Mouse (Mus musculus): ENCODE measurements around the gene Rtn4rl1. TPM values are rescaled to one million over a fixed set of nuclear protein-coding genes. Genes with fewer than 3 reads are reported as not detected.

Rtn4rl1 gene
- polyA plus RNA-seq, 1 experiment from 2014 or later: 18.7 TPM

GRCm38 (mm10) chr11:75299786-75300185 lies 106.2 kb downstream of the Rtn4rl1 start:
- POLR2A ChIA-PET: no interaction called here
- in situ Hi-C loops (cut with MboI; ENCODE audit: low pct_unique_long_range_greater_than_20kb): loop anchor here (10.0 kb wide), 1 partner anchor 315 kb away; no protein-coding TSS in a partner anchor
- DNase-seq (ENCODE audit: low read depth, low spot score): no peak

GRCm38 (mm10) chr11:75300954-75301353 lies 107.4 kb downstream of the Rtn4rl1 start:
- no peak for TF ChIP-seq CTCF (IDR thresholded peaks at IDR 0.05)
- no peak for ATAC-seq
- H3K27me3 ChIP-seq: no peaks in the 10 kb centered on the region
- in situ Hi-C loops (cut with MboI; ENCODE audit: low pct_unique_long_range_greater_than_20kb): no loop called here
- POLR2A ChIA-PET: interaction anchor here (0.6 kb wide), 1 partner anchor 277 kb away, joined by 3 read pairs; no protein-coding TSS in a partner anchor
- CTCF ChIA-PET: no interaction called here
- no peak for DNase-seq (ENCODE audit: low read depth, low spot score)

More at GRCm38 (mm10) chr11:75299786-75300185, 106.2 kb downstream of the Rtn4rl1 start:
- TF ChIP-seq CTCF (IDR thresholded peaks at IDR 0.05): no peak
- no peaks in the 10 kb centered on the region for H3K27me3 ChIP-seq
- CTCF ChIA-PET: interaction anchor here (1.0 kb wide), 1 partner anchor 75 kb away, joined by 3 read pairs; no protein-coding TSS in a partner anchor
- ATAC-seq: no peak

GRCm38 (mm10) chr11:75304797-75305196 lies 111.2 kb downstream of the Rtn4rl1 start:
- in situ Hi-C loops (cut with MboI; ENCODE audit: low pct_unique_long_range_greater_than_20kb): no loop called here

GRCm38 (mm10) chr11:75308650-75309049 lies 115.1 kb downstream of the Rtn4rl1 start:
- CTCF ChIA-PET: no interaction called here
- in situ Hi-C loops (cut with MboI; ENCODE audit: low pct_unique_long_range_greater_than_20kb): no loop called here
- ATAC-seq (no peak), DNase-seq (ENCODE audit: low read depth, low spot score) (no peak)
- POLR2A ChIA-PET: no interaction called here
- no peak for TF ChIP-seq CTCF (IDR thresholded peaks at IDR 0.05)
- H3K27me3 ChIP-seq: no peaks in the 10 kb centered on the region

More at GRCm38 (mm10) chr11:75304797-75305196, 111.2 kb downstream of the Rtn4rl1 start:
- no peak for TF ChIP-seq CTCF (IDR thresholded peaks at IDR 0.05)
- DNase-seq (ENCODE audit: low read depth, low spot score) (no peak), ATAC-seq (no peak)
- ChIA-PET POLR2A (no interaction called here), CTCF (interaction anchor here (1.5 to 2.1 kb wide), 2 partner anchors 15 to 73 kb away, joined by 3 to 6 read pairs; no protein-coding TSS in a partner anchor)
- H3K27me3 ChIP-seq: no peaks in the 10 kb centered on the region

GRCm38 (mm10) chr11:75310813-75311212 lies 117.2 kb downstream of the Rtn4rl1 start:
- CTCF ChIA-PET: no interaction called here
- TF ChIP-seq CTCF (IDR thresholded peaks at IDR 0.05): no peak
- H3K27me3 ChIP-seq: no peaks in the 10 kb centered on the region
- in situ Hi-C loops (cut with MboI; ENCODE audit: low pct_unique_long_range_greater_than_20kb): no loop called here
- DNase-seq (ENCODE audit: low read depth, low spot score) (no peak), ATAC-seq (no peak)
- POLR2A ChIA-PET: interaction anchor here (0.8 kb wide), 1 partner anchor 66 kb away, joined by 3 read pairs; no protein-coding TSS in a partner anchor

- in situ Hi-C loops (cut with MboI; ENCODE audit: low pct_unique_long_range_greater_than_20kb): no loop called here
- no peak for TF ChIP-seq CTCF (IDR thresholded peaks at IDR 0.05)
- ChIA-PET CTCF (interaction anchor here (1.0 to 1.4 kb wide), 2 partner anchors 11 to 16 kb away, joined by 3 read pairs; no protein-coding TSS in a partner anchor), POLR2A (no interaction called here)
- ATAC-seq (no peak), DNase-seq (ENCODE audit: low read depth, low spot score) (no peak)
- H3K27me3 ChIP-seq: no peaks in the 10 kb centered on the region
Measured at GRCm38 (mm10) chr11:75311751-75312150, 118.2 kb downstream of the Rtn4rl1 start.

GRCm38 (mm10) chr11:75313834-75314233 lies 120.3 kb downstream of the Rtn4rl1 start:
- in situ Hi-C loops (cut with MboI; ENCODE audit: low pct_unique_long_range_greater_than_20kb): no loop called here
- TF ChIP-seq CTCF (IDR thresholded peaks at IDR 0.05): no peak
- POLR2A ChIA-PET: no interaction called here
- ATAC-seq (no peak), DNase-seq (ENCODE audit: low read depth, low spot score) (no peak)
- CTCF ChIA-PET: no interaction called here
- H3K27me3 ChIP-seq: no peaks in the 10 kb centered on the region

Other genes with a start within 250 kb of the Rtn4rl1 start
- 0.17 TPM for gene Hic1, start 24.3 kb upstream of the Rtn4rl1 start, polyA plus RNA-seq (2021)
- 20.4 TPM for gene Ovca2, start 14.9 kb upstream of the Rtn4rl1 start, polyA plus RNA-seq (2021)
- gene Dph1, start 2.5 kb upstream of the Rtn4rl1 start, polyA plus RNA-seq (2021): 43.1 TPM
- 64.8 TPM for gene Rpa1, start 154.5 kb downstream of the Rtn4rl1 start, polyA plus RNA-seq (2021)
- gene Smyd4, start 154.7 kb downstream of the Rtn4rl1 start, polyA plus RNA-seq (2021): 10.4 TPM
- 2.5 TPM for gene Serpinf1, start 228.9 kb downstream of the Rtn4rl1 start, polyA plus RNA-seq (2021)
- gene Serpinf2, start 245.8 kb downstream of the Rtn4rl1 start, polyA plus RNA-seq (2021): 0.04 TPM